Mouse (Mus musculus) hematopoietic stem cell, adult 5-6 weeks (primary cell): ENCODE results near the gene Avil. TPM values are rescaled to one million over a fixed set of nuclear protein-coding genes. Genes with fewer than 3 reads are reported as not detected.

Experiments used
- ATAC-seq, 2 experiments: fragments of 125-278 bp in 1 of 2; replicated peaks in 1 of 2; 2 replicates each; pipeline ENCODE4 v1.8.0; 2016 to 2017; ENCODE audit warnings: inconsistent platforms in 2 of 2, mild to moderate bottlenecking in 2 of 2, moderate number of reproducible peaks in 2 of 2, low read depth in 1 of 2, moderate TSS enrichment in 1 of 2; ENCODE audit not compliant: low FRiP score in 2 of 2, poor library complexity in 2 of 2, severe bottlenecking in 2 of 2, insufficient read depth in 1 of 2, low TSS enrichment in 1 of 2
- total RNA-seq: library from RNA; stranded (forward); fragments of 172-1452, 232-1000 nt; gene quantifications from 2 replicates; pipeline ENCODE4 v1.2.3, GENCODE M21; 2017

Avil gene
- total RNA-seq, 1 experiment from 2014 or later: 0.30 TPM

DNA sequence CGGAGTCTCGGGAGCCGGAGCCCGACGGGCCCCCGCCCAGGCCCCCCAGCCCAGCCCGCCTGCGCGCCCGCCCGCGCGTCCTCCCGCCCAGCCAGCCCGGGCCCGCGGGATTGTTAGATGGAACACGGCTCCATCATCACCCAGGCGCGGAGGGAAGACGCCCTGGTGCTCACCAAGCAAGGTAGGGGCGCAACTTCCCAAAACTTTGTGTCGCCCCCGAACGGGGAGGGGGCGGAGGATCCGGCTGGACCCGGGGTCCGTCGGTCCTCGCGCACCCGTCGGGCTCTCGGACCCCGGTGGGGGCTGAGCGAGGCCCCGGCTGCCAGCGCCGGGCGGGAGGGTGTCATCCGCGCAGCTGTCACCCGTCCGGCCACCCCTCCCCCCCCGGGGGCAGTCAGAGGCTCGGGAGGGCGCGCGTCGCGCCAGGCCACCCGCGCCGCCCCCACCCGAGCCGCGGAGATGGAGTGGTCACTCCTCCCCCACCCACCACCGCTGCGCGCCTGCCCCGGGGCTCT is 21.3 kb upstream of the Avil start:
- no peak for ATAC-seq

DNA sequence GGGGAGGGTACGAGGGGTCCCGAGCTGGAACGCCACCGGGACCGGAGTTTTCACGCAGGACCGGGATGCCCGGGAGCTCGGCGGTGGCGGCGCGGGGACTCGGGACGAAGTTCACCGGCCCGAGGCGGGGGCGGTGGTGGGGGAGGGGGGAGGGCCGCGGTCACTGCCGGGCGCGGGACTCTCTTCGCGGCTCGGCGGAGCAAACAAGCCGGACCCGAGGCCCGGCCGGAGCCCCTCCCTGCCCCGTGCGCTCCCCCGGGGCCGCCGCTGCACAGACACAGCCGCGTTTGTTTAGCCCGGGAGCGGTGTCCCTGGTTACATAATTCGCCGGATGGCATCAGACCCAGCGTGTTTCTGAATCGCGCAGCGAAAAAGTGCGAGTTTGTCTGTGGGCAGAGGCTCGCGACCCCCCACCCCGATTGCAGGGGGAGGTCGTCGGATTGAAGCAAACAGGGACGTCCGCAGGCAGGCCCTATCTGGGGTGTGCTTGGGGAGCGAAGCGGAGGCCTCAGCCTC is 20.8 kb upstream of the Avil start:
- ATAC-seq: no peak

DNA sequence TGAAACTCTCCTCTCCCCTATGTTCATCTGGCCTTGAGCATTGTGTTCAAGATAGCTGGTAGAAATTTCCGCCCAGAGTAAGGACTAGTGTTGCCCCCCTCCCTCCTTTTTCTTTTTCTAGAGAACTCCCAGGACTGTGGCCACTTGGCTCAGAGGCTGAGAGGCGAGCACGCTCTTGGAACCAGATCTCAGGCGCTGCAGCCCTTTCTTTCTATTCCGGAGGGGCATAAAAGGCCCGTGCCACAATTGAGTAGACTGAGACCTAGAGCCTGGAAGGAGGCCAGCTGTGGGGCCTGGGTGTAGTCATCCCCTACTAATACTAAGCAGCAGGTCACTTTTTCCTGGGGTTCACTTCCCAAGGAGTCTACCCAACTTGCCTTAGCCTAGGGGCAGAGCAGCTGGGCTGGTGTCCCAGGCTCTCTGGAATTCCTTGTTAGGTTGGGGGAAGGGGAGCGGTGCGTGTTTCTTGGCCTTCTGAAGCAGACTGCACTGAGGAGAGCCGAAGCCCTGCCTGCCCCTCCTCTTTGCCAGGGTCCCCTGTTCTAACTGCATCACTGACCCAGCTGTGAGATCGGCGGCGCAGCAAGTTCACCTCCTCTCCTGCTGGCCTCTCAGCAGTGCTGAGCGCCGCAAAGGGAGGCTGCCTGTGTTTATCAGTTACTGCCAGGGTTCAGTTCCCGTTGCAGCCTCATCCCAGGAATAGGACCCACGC is 20.1 kb upstream of the Avil start:
- no peak for ATAC-seq

- no peak for ATAC-seq
Observed at GRCm38 (mm10) chr10:126980933-126981530, 19.5 kb upstream of the Avil start.

DNA sequence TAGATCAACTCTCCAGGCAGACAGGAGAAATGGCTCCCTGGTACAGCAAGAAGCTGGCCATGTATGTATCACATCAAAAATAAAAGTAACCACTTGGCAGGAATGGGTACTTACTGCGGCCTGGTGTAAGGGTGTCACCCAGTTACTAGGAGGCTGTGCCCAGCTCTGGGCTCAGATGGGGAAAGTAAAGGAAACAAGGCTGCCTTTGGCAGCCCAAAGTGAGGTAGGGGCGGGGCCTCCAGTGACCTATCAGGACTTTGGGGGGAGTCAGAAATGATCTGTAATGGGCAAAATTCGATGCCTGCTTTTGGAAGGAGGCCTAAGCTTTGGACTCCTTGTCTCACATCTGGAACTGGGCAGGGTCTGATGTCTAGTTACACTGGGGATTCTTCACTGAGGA is 18.8 kb upstream of the Avil start:
- no peak for ATAC-seq

DNA sequence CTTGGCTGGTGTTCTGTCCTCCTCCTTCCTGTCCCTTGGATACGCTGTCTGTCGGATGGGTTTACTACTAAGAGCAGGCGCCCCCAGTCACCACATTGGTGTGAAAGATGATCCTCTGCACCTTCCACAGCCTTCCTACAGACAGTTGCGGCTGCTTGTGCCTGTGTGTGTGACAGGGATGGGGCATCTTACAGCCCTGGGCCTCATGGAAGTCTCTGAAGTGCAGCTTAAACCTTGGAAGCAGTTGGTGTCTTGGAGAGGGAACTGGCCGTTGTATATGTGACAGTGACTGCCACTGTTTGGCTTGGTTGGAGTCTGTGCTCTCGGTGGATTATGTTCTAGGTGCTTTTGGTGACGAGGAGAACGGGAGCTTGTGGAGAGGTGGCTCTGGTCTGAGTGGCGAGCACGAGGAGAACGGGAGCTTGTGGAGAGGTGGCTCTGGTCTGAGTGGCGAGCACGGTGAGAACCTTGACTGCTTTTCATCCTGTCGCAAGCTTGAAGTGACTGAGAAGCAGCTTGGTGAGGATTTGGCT is 17.2 kb upstream of the Avil start:
- ATAC-seq: no peak

- no peak for ATAC-seq
Observed at GRCm38 (mm10) chr10:126984189-126985004, 16.1 kb upstream of the Avil start.

DNA sequence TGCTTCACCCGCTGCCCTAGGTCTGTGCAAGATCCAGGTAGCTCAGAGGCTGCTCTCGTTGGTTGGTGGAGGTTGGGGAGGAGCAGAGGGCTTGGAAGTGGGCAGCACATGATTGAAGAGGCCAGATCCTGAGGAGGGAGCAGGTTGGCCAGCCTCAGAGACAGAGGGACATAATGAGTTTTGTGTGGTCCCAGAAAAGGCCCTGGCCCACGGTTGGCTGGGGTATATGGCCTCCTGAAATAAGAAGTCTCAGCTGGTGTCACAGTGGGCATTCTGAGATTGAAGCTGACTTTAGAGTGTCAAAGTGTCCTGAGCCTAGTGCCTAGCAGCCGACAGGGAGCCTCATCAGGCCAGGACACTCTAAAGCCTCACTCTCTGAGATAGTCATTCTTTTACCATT is 15.4 kb upstream of the Avil start:
- no peak for ATAC-seq

DNA sequence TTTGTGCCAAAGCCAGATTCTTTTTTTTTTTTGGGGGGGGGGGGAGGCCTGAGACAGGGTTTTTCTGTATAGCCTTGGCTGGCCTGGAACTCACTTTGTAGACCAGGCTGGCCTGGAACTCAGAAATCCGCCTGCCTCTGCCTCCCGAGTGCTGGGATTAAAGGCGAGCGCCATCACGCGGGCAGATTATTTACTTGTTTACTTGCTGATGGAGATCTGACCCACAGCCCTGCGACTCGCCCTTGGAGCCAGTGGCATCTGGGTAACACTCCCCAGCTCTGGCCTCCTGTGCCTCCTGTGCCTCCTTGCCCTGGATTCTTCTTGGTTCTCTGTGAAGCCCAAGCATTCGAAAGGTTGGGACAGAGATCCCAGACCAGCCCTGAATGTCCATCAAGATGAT is 14.9 kb upstream of the Avil start:
- no peak for ATAC-seq

DNA sequence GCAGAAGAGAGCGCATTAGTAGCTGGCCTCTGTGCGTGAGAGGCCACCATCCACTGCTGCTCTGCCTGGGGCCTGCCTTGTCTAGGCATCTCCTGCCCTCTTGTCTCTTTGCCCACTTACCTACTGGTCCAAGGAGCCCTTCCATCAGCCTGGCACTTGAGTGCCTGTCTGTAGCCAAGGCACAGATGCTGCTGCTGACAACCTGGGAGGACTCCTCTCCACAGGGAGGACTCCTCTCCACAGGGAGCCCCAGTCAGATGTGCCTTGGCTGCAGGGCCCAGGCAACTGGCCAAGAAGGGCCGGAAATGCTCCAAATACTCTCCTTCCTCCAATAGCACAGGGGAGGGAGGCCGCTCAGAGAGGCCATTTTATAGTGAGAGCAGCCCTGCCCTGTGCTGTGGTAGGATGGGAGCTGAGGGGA is 14.0 kb upstream of the Avil start:
- peak; percentile 56 to 57 for ATAC-seq

GRCm38 (mm10) chr10:126987183-126988118 is 13.1 kb upstream of the Avil start:
- ATAC-seq: peak in 1 of 2 experiments; percentile 3; a peak in 1 of 4 replicates

- no peak for ATAC-seq
Observed at GRCm38 (mm10) chr10:126988513-126989165, 11.9 kb upstream of the Avil start.

GRCm38 (mm10) chr10:126990313-126991056 is 10.0 kb upstream of the Avil start:
- peak; percentile 58 to 63 for ATAC-seq

DNA sequence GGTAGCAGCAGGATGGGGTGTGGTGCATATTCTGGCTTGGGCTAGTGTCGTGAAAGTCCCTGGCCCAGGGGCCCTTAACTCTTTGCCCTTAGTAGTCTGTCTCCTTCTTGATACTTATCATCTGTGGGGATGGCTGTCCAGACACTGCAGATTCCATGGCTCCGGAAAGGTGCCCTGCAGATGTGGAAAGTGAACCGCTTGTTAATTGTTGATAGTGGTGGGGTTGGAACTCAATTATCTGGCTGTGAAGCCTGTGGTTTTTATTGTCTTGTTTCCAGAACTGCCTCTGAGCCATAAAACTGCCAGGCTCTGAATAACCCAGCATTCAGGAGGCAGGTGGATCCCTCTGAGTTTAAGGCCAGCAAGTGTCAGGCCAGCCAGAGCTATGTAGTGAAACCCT is 8.8 kb upstream of the Avil start:
- no peak for ATAC-seq

GRCm38 (mm10) chr10:126993621-126994020 is 6.9 kb upstream of the Avil start:
- no peak for ATAC-seq
